Mouse (Mus musculus) regulatory T cell (primary cell): ENCODE measurements at regions not wholly inside any gene's neighbourhood (a gene's known extent, or its start where the extent isn't known, plus 50 kb on each side); places are given as distances from the start of the nearest gene placed in this dataset.

Experiments used
- in situ Hi-C: fragments of 300-600 bp; cut with MboI, MseI; formaldehyde crosslinking; loops from one replicate; pipeline ENCODE4 v1.15.1; 2025; ENCODE audit warnings: high pct_unique_total_duplicates

DNA sequence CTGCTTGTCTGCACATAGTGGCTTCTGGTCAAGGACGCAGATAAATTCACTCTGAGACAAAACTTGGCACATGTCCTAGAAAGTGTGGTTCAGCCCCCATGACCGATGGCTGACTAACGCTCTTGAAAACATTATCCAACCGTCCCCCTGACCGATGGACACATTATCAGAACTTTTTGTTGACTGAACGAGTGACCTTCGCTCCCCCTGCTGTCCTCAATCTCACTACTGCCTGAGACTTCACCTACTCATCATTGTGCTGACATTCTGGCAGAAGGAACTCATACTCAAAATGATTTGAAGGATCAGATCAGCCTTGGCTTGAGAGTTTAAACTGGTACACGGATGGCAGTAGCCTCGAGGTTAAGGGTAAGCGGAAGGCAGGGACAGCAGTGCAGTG lies 61.3 kb upstream of the Zfp804a start:
- in situ Hi-C loops = loop anchor here (10.0 kb wide), 1 partner anchor 333 kb away; no protein-coding TSS in a partner anchor
